Mouse (Mus musculus): ENCODE results near the gene Isca2. TPM values are rescaled to one million over a fixed set of nuclear protein-coding genes. Genes with fewer than 3 reads are reported as not detected.

Gene Isca2
- polyA plus RNA-seq, 1 experiment from 2014 or later, result 168 TPM

DNA sequence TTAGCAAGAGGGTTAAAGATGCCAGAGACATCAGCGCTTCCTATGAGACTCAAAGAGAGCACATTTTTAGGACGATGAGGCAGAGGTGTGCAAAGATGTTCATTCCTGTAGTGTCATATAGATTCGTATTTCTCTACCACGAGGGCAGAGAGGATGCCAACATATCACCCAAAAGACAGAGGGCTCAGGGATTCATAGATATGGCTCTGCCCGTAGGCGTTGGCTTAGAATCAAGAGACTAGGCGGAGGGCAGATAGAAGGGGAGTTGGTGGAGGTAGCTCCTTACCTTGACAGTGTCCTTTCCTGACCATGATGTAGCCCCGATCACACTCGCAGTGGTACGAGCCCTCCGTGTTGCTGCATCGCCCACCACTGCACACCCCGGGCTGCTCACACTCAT lies 26.0 kb downstream of the Isca2 start:
- WGBS, result 95% methylated on average over 13 of the region's 13 CpGs
- no peak overlapping the region for H3K4me2 ChIP-seq (ENCODE audit: low read length)
- no peak for ATAC-seq (replicated peaks; ENCODE audit: low FRiP score, low read depth)
- H3K36me3 ChIP-seq (ENCODE audit: insufficient read depth, low read length), result no peaks in the 10 kb centered on the region
- TF ChIP-seq CTCF (IDR thresholded peaks at IDR 0.05; ENCODE audit: low read depth), result no peak
- H3K27ac ChIP-seq, result no peak overlapping the region
- no peaks in the 10 kb centered on the region for H3K4me1 ChIP-seq (replicated peaks; ENCODE audit: insufficient read depth, low read length)
- no peaks in the 10 kb centered on the region; the same call in 1 of the 2 replicates for H3K27me3 ChIP-seq (ENCODE audit: insufficient read depth, low read length)
- H3K4me3 ChIP-seq (replicated peaks; ENCODE audit: low read depth, low read length), result no peak overlapping the region
- no peaks in the 10 kb centered on the region for H3K9me3 ChIP-seq (replicated peaks; ENCODE audit: low read length)
- H3K9ac ChIP-seq (ENCODE audit: low read depth, low read length), result no peak overlapping the region
- DNase-seq (ENCODE audit: low spot score), result no peak

DNA sequence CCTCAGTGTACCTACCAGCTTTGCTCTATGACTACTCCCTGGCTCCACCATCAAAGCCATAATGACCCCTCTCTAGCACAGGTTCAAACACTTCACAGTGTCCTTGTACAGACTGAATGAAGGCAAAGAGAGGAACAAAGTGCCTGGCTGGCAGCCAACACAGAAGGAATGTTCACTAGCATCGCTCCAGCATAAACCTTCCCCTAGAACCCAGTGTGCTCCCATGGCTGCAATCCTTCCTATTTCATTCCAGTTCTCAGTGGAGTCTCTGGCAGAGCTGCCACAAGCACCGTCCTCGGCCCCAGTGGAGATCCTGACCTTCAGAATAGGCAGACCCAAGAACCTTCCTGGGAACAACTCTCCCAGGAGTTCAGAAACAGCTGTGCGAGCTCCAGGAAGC lies 27.4 kb downstream of the Isca2 start:
- Histone ChIP-seq H3K36me3 (ENCODE audit: insufficient read depth, low read length) (no peaks in the 10 kb centered on the region), H3K4me1 (replicated peaks; ENCODE audit: insufficient read depth, low read length) (no peaks in the 10 kb centered on the region), H3K4me3 (replicated peaks; ENCODE audit: low read depth, low read length) (no peak overlapping the region), H3K9ac (ENCODE audit: low read depth, low read length) (no peak overlapping the region), H3K4me2 (ENCODE audit: low read length) (no peak overlapping the region), H3K27me3 (ENCODE audit: insufficient read depth, low read length) (no peaks in the 10 kb centered on the region; the same call in 1 of the 2 replicates), H3K9me3 (replicated peaks; ENCODE audit: low read length) (no peaks in the 10 kb centered on the region), H3K27ac (no peak overlapping the region)
- DNase-seq (ENCODE audit: low spot score), result no peak
- 52% methylated on average over 4 of the region's 4 CpGs for WGBS
- no peak for TF ChIP-seq CTCF (IDR thresholded peaks at IDR 0.05; ENCODE audit: low read depth)
- no peak for ATAC-seq (replicated peaks; ENCODE audit: low FRiP score, low read depth)

DNA sequence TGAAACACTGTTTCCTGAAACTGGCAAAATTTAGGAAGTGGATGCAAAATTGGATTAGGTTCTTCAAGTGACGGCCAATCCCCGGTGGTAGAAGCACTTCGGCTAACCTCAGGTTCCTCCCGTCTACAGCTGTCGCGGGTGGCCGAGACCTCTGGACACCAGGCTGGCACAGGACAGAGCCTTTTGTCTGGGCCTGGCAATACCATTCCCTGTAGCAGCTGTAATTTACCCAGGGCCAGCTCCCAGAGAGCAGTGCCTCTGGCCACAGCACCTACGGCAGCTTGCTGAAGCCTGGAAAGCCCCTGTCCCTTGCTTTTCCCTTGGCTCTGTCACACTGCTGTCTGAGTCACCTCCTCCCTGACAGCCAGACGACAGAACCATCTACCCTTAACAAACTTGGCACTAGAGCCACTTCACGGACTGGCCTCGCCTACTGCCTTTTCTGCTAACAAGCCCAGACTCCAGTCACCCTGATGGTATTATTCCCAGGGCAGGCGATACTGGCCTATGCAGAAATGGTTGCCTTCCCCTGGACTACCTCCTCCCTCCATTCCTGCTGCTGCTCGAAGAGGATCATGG lies 28.6 kb downstream of the Isca2 start:
- no peaks in the 10 kb centered on the region for H3K9me3 ChIP-seq (replicated peaks; ENCODE audit: low read length)
- no peak for TF ChIP-seq CTCF (IDR thresholded peaks at IDR 0.05; ENCODE audit: low read depth)
- H3K27ac ChIP-seq, result no peak overlapping the region
- ATAC-seq (replicated peaks; ENCODE audit: low FRiP score, low read depth) (no peak), DNase-seq (ENCODE audit: low spot score) (no peak)
- no peaks in the 10 kb centered on the region; the same call in 1 of the 2 replicates for H3K27me3 ChIP-seq (ENCODE audit: insufficient read depth, low read length)
- H3K9ac ChIP-seq (ENCODE audit: low read depth, low read length), result no peak overlapping the region
- no peak overlapping the region for H3K4me2 ChIP-seq (ENCODE audit: low read length)
- H3K4me3 ChIP-seq (replicated peaks; ENCODE audit: low read depth, low read length), result no peak overlapping the region
- H3K36me3 ChIP-seq (ENCODE audit: insufficient read depth, low read length), result no peaks in the 10 kb centered on the region
- H3K4me1 ChIP-seq (replicated peaks; ENCODE audit: insufficient read depth, low read length), result no peaks in the 10 kb centered on the region
- WGBS, result 80% methylated on average over 13 of the region's 13 CpGs

DNA sequence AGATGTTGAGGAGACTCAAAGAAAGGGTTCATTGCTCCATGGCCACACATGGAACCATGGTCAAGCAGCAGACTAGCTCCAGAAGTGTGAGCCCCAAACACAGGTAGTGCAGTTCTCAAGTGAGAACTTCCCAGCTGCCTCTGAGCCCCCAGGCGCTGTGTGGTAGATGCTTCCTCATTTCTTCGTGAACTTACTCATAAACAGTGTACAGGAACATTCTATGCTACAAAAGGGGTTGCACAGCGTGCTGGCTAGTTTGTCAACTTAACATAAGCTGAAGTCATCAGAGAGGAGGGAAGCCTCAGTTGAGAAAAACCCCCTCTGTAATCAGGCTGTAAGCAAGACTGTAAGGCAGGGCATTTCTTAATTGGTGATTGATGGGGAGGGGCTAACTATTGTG lies 29.6 kb downstream of the Isca2 start:
- ATAC-seq (replicated peaks; ENCODE audit: low FRiP score, low read depth) (no peak), DNase-seq (ENCODE audit: low spot score) (no peak)
- WGBS, result 85% methylated on average over 3 of the region's 3 CpGs
- Histone ChIP-seq H3K36me3 (ENCODE audit: insufficient read depth, low read length) (no peaks in the 10 kb centered on the region), H3K27me3 (ENCODE audit: insufficient read depth, low read length) (no peaks in the 10 kb centered on the region; the same call in 1 of the 2 replicates), H3K9ac (ENCODE audit: low read depth, low read length) (no peak overlapping the region), H3K4me2 (ENCODE audit: low read length) (no peak overlapping the region), H3K27ac (no peak overlapping the region), H3K4me1 (replicated peaks; ENCODE audit: insufficient read depth, low read length) (no peaks in the 10 kb centered on the region), H3K9me3 (replicated peaks; ENCODE audit: low read length) (no peaks in the 10 kb centered on the region), H3K4me3 (replicated peaks; ENCODE audit: low read depth, low read length) (no peak overlapping the region)
- no peak for TF ChIP-seq CTCF (IDR thresholded peaks at IDR 0.05; ENCODE audit: low read depth)

DNA sequence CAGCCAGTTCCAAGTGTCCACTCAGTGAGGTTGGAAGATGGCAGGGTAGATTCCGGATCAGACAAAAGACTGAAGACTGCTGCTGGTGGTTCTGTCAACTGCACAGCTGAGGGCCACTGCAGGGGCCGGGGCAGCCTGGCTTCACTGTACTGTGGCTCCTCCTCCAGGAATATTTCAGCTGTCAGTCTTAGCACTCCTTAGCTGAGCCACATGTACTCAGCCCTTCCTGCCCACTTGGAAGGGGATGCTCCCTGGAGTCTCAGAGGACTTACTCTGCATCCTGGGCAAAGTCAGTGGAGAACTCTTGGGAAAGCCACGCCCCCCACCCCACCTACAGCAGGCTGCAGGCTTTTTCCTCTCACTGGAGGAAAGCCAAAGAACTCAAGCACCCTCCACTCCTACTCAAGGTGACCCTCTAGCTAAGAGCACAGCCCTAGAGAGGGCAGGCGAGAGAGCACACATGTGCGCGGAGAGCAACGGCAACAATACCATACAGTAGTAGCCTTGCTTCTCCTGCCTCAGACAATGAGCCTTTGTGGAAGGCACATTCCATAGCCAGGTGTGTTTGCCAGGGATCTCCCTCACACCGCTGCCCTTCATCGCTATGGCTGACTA lies 32.3 kb downstream of the Isca2 start:
- Histone ChIP-seq H3K36me3 (ENCODE audit: insufficient read depth, low read length) (no peaks in the 10 kb centered on the region), H3K9ac (ENCODE audit: low read depth, low read length) (no peak overlapping the region), H3K4me2 (ENCODE audit: low read length) (no peak overlapping the region), H3K27ac (no peak overlapping the region), H3K9me3 (replicated peaks; ENCODE audit: low read length) (no peaks in the 10 kb centered on the region), H3K27me3 (ENCODE audit: insufficient read depth, low read length) (no peaks in the 10 kb centered on the region), H3K4me1 (replicated peaks; ENCODE audit: insufficient read depth, low read length) (no peaks in the 10 kb centered on the region), H3K4me3 (replicated peaks; ENCODE audit: low read depth, low read length) (no peak overlapping the region)
- no peak for TF ChIP-seq CTCF (IDR thresholded peaks at IDR 0.05; ENCODE audit: low read depth)
- DNase-seq (ENCODE audit: low spot score), result no peak
- 52% methylated on average over 9 of the region's 9 CpGs for WGBS
- peak; percentile 47; the same call in 1 of the 2 replicates for ATAC-seq (replicated peaks; ENCODE audit: low FRiP score, low read depth)

DNA sequence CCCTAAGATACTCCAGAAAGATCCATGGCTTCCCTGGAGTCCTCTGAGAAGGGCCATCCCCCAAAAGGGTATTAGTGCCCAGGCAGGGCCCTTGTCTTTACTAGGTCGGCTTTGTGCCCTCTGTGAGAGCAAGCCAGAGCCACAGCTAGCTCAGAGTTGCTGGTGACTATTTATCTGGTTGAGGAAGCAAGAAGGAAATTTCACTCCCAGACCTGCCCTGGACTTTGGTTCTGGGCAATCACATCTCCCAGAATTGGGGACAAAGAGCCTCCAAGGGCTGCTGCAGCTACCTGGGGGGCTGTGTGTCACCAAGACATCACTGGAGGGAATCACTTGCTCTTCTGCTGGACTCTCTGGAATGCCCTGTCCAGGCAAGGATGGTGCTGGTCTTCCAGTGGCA lies 33.0 kb downstream of the Isca2 start:
- no peak for DNase-seq (ENCODE audit: low spot score)
- no peaks in the 10 kb centered on the region for H3K36me3 ChIP-seq (ENCODE audit: insufficient read depth, low read length)
- no peaks in the 10 kb centered on the region for H3K9me3 ChIP-seq (replicated peaks; ENCODE audit: low read length)
- no peak overlapping the region for H3K9ac ChIP-seq (ENCODE audit: low read depth, low read length)
- TF ChIP-seq CTCF (IDR thresholded peaks at IDR 0.05; ENCODE audit: low read depth), result no peak
- no peak for ATAC-seq (replicated peaks; ENCODE audit: low FRiP score, low read depth)
- no peaks in the 10 kb centered on the region for H3K4me1 ChIP-seq (replicated peaks; ENCODE audit: insufficient read depth, low read length)
- H3K27me3 ChIP-seq (ENCODE audit: insufficient read depth, low read length), result no peaks in the 10 kb centered on the region
- no peak overlapping the region for H3K27ac ChIP-seq
- H3K4me2 ChIP-seq (ENCODE audit: low read length), result no peak overlapping the region
- 67% methylated on average over 1 of the region's 1 CpGs for WGBS
- no peak overlapping the region for H3K4me3 ChIP-seq (replicated peaks; ENCODE audit: low read depth, low read length)

All from kidney, postnatal 0 days (tissue).